Mouse (Mus musculus) cerebellum, postnatal 25 days (tissue): ENCODE data around the gene Col25a1.
A peak's percentile ranks its signal among the peaks of the same experiment; 100 is the strongest.

Source experiments
- DNase-seq, 2 experiments: peaks; one replicate each; pipeline ENCODE4 v3.0.0; 2021; ENCODE audit warnings: mixed read lengths in 2 of 2

Gene Col25a1

DNA sequence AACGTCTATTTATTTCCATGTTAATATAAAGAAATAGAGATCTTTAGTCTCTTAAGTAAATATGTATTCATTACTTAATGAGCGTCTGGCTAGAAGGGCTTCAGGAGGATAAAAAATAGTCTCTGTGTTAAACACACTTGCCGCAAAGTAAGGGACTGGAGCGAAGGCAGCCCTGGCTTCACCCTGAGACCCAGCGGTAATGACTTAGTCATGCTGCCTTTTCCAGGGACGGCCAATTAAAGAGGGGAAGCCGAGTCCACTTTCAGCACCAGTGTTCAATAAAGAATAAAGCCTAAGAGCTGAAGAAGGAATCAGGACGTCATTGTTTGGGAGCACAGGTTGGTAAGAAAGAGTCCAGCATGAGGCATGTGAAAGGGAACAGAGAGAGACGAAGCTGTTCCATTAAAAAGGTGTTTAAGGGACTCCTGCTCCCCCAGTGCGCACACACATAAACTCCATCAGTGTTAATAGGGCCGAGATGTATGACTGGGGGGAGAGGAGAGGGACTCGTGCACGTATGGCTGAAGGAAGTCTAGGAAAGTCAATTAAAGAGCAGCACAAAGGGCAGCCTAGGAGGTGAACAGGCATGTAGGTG is 30.1 kb downstream of the Col25a1 start:
- no peak for DNase-seq

DNA sequence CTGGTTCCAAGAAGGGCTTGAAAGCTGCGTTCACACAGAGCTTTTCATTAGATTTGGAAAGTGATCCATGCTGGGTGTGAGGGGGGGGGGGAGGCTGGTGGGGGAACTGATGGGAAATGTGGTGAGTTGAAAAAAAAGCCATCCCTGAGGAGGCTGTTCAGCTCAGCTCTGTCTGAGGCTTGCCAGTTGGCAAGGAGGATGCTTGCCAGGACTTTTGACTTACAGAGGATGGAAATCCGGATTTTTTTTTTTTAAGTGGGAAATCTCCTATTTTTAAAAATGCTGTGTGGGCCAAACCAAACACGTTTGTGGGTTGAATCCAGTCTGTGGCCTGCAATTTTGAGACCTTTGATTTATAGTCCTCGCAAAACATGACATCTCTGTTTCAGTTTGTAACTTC is 35.6 kb downstream of the Col25a1 start:
- no peak for DNase-seq

DNA sequence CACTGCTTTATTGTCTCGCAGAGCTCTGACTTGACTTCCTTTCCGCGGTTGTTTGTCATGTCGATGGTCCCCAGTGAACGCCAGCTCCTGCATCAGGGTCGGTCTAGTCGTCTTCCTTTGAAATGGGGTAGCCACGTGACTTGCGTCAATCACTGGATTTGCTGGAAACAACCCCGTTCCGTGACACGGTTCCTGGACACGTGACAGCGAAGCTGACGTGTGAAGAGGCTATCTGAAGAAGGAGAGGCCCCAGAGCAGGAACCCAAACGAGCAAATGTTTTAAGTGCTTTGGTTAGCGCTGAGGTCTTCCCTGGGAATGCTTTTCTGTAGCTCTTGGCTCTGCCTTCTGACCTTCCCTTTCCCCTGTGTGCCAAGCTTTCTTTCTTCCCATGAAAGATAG is 41.5 kb downstream of the Col25a1 start:
- no peak for DNase-seq

DNA sequence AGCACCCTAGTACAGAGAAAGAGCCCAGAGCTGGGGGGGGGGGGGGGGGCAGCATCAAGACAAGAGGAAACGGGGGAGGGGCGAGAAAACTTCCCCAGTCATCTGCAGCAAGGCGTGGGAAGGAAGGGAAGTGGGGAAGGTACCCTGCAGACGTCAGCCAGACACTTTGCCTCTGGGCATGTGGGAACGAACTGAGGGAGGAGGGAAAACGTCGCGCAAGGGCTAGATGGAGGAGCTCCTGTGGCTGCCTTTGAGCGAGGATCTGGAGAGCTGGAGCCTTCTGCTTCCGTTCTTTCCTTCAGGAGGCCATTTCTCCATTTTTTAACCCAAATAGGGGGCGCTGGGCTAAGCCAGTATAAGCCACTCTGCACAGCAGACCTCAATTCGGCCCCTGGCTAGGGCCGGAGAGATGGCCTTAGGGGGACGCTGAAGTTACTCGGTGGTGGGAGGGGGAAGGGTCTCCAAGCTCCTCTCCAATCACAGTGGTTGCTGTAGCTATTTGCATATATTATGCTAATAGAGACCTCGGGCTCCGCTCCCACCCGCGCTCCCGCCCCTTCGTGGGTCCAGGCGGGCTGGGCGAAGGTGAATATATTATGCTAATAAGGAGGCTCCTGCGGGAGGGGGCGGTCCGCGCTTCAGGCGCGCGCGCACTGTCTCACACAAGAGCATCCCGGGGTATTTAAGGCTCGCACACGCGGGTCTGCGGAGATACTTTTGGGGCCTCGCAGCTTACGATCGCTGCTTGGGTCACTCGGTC is 49.1 kb downstream of the Col25a1 start:
- peak; percentile 45 to 69 for DNase-seq

DNA sequence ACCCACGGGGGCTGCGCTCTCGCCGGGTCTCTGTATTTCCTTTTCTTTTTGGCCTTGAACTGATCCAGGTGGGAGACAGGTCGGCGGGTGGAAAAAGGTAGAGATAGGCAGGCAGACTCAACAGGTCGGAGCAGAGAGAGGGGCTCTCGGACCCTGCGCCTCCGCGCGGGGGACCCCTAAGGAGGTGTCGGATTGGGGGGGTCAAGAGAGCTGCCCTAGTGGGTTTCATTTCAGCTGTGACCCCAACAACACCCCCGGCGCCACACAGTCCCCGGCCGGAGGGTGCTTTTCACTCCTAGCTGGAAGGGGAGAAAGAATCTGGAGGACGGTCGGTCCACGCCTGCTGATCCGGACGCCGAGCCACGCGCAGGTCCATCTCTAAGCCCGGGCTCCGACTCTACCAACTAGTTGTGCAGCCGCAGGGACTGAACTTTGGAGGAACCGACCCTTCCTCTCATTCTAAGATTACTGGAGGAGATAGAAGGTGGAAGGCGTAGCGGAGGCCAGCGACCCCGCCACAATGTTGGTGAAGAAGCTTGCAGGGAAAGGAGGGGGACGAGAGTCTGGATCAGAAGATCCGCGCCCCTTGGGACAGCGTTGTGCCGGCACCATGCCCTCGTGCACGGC is 49.8 kb downstream of the Col25a1 start:
- DNase-seq: peak; percentile 14 to 25

DNA sequence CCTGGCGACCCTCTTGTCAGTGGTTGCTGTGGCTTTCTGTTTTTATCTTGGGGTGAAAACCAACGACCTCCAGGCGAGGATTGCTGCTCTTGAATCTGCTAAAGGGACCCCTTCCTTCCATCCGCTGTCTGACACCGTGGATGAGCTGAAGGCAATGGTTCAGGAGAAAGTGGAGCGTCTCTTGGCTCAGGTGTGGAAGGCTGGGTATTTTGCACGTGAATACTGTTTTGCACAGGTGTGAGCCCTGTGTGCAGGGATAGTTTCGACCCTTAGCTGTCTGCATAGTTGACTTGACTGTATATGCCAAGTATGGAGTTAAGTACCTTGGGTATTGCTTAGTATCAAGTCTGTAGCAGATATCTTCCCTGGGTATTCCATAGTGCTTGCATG is 50.3 kb downstream of the Col25a1 start:
- no peak for DNase-seq

DNA sequence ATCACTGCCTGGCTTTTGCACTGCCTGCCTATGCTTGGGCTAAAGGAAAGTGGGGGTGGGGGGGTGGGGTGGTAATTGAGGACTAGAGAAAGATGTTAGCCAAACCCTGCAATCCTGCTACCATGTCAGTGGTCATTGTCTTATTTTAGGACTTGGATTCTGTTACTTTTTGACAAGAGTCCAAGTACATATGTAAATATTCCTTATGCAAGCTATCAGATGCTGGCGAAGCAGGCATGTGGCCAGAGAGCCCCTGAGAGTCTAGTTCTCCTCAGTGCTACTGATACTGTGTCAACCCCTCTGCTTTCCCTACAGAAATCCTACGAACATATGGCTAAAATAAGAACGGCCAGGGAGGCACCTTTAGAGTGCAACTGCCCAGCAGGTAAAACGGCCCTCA is 51.1 kb downstream of the Col25a1 start:
- no peak for DNase-seq

DNA sequence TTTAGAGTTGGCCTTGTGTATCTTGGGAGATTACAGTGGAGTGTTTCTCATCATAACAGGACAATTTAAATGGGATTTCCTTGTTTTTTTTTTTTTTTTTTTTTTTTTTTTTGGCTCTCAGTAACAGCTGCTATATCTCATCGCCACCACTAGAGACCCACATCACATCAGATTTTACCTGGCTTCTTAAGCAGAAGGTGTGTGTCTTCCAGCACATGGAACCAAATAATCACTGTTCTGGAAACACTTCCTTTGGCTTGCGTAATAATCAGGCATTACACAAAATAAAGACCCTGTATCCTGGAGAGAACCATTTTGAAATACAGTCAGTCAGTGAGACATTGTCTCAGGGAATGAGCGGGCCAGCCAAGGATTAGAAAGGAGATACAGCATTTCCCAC is 53.8 kb downstream of the Col25a1 start:
- DNase-seq: no peak

DNA sequence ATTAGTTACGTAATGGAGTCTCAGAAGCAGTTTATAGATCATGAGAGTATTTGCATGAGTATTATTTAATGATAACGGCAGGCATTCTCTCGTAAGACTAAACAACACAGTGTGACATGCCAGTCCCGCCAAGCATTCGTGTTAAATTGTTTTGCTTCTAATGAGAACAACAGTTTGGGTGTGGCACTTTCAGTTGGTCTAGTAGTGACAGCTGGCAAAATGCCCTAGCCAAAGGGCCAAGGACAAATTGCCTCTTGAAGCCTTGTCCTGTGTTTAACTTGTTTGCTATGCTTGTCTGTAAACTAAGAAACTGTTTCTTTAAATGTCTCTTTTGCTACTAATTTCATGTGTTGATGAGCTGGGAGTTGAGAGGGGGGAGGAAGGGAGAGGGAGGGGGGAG is 56.3 kb downstream of the Col25a1 start:
- no peak for DNase-seq

DNA sequence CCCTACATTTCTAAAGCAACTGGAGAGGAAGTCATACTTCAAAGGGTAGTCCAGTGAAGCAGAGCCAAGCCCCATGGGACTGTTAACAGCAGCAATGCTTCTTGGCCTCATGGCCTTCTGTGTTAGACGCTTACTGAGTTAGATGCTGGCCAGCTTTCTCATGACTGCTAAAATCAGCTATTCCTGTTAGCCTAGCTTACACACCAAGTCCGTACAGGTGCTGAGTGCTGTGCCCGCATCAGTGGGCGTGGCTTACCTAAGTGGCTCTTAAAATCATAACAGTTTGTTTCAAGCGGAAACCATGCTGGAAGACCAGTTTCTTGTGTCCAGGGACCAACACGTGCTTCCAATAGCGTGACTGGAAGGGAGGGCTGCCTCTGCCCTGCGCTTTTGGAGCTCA is 62.1 kb downstream of the Col25a1 start:
- no peak for DNase-seq

DNA sequence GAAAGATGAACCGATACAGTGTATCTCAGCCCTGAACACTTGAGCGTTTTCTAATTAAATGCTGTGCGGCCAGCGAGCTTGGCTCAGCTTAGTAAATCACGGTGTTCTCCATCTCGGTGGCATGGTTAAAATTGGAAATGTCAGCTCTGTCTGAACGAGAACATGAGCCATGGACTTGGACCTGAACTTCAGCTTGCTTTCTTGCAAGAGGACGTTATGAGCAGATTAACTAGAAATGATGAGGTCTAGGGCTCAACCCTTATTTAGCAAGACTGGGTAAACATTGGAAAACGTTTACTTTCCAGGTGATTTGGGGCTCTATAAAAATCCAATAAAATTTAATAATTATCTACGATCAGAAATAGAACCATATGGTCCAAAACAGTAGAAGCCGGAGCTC is 83.3 kb downstream of the Col25a1 start:
- DNase-seq: no peak

DNA sequence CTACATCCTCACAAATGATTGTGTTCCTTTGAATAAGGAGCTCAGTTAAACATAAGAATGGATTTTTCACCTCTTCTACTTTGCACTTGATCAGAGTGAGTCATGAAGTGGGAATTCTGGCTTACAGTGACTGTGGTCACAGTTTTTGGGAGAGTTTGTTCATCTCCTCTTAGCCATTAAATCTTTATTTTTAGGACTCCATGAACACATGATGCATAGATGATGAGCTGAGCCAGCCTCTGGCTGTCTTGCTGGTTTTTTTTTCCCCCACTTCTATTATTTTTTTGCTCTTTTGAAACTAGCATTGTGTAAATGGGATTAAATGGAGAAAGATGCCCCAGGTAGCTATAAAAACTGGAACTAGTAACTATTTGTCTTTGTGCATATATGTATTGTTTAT is 84.8 kb downstream of the Col25a1 start:
- no peak for DNase-seq

DNA sequence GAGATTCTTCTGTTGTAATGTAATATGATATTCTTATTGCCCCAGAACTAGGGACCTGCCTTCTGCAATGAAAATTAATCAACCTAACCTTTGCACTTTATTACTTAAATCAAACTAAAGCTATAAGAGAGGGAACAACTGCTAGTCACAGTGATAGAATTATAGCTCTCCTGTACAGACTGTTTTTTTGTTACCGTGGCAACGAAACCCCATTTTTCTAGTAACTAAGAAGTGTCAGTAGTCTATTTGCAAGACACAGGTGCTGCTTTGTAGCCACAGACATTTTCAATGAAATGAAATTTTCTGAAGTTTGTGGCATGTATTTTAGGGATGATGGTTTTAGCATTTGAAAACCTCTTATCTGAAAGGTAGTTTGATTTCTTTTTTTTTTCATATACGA is 85.3 kb downstream of the Col25a1 start:
- no peak for DNase-seq

DNA sequence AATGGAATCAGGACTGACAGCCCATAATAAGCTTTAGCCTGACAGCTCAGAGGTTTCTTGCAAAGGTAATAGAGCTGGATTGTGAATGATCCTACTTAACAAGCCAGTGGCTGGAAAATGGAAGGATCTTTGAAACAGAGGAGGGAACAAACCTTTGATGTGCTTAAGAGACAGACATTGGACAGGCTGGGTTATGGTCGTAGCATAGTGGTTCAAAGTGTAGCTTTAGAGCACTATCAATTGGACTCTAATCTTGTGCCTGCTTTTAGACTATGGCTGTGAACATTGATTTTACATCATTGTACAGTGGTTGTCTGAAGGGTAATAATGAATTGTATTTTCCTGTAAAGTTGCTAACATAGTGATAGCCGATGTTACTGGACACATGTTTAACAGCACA is 86.4 kb downstream of the Col25a1 start:
- DNase-seq: no peak

DNA sequence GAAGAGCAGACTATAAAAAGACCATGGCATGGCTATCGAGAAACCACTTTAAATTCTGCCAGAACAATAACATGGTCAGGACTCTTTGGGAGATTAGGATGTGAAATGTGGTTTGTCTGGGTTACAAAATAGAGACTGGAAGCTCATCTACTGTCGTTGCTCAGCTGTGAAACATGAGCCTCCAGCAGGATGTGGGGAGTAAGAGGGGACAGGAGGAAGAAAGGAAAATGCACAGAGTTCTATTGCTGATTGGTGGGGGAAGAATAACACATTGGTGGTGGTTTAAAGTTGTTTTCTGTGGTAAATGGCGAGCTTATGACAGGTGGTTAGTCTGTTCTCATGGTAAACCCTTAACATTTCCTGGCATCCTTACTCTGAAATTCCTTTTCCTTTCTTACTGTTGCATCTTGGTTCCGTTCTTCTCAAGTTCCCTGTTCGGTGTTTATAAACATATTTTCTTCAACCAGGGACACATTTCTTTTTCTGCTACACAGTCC is 87.0 kb downstream of the Col25a1 start:
- DNase-seq: no peak

DNA sequence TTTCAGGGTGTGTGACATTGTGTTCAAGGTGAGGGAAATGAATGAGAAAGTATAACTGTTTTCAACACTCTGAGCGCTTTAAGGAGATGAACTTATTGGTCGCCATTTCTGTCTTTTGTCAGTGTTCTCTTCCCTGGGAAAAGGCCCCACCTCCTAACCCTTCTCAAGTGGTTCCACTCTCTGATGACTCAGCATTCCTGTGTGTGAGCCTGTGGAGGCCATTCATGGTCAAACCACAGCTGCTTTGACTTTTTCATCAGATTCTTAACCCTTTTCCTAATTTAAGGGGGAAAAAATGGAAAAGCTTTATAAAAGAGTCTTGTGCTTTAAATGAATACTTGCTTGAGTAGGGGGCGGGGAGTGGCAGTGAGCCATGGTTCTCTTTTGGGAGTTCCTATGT is 89.5 kb downstream of the Col25a1 start:
- no peak for DNase-seq

DNA sequence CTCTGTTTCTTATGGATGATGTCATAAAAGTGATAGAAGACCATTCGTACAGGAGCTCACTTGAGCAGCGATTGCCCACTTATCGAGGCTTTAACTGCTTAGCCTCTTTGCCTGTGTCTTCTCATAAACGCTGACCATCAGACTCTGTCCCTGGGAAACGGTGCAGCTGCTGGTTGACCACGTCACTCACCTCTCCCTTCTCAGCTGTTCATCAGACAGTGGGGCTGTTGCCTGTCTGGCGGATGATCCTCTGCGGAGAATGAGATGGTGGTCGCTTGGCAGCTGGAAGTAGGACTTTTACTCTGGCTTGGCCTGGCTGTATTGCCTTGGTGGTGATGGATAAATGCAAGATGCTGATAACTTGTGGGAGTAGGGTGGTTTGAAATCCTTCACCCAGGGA is 96.9 kb downstream of the Col25a1 start:
- no peak for DNase-seq

DNA sequence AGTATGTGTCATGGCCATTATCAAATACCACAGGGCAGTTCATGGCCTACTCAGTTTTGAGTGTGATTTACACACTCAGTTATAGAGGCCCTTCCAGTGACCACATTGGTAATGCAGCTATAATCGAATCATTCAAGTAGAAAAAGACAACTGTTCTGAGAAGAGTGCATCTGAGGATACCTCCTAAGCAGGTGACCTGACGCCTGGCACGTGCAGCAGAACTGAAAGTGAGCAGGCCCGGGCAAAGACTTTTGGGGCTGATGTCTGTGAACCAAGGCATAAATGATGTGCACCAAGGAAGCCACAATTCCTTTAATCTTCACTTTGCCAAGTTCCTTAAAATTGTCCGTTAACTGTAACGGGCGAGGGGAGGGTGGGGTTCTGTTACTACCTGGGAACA is 101.6 kb downstream of the Col25a1 start:
- no peak for DNase-seq

DNA sequence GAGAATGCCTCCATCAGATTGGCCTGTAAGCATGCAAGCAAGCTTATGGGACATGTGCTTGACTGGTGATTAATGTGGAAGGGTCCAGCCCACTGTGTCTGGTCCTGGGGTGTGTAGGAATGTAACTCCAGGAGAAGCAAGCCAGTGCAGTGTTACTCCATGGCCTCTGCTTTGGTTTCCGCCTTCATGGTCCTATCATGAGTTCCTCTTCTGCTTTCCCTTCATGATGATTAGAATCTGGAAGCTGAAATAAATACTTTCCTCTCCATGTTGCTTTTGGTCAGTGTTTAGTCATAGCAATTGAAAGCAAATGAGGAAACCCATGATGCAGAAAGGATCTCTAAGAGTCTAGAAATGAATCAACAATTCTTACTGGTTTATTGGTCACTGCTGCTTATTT is 103.9 kb downstream of the Col25a1 start:
- no peak for DNase-seq

DNA sequence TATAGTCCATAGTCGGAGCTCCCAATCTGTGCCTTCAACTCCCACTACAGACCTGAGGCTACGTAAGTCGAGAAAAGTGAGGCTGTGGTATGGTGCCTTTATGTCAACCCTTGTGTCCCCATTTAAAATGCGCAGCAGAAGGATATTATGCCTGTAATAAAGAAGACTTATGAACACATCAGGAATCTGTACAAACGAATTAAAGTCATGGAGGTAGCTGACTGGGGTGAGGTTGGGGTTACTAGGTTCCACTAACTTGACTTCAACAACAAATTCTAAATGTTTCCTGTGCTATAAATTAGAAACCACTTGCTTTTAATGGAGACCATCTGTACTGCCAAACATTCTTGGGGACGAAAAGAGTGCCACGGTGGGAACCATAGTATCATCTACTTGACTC is 104.8 kb downstream of the Col25a1 start:
- no peak for DNase-seq

DNA sequence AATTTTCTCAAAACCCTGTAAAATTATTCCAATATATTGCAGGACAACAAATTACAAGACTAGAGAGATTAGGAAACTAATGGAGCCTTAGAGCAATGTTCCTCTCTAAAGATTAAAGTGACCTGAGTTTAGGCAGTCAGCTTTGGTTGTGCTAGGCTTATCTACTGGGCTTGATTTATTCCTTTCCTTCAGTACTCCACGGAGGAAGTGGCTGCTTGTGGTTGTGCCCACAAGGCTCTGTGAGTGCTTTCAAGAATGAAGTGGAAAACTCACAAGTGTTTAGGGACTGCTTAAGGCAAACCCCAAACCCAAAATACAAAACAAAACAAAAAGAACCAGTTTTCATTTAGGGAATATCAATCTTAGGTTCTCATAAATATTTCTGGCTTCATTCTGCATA is 106.6 kb downstream of the Col25a1 start:
- no peak for DNase-seq

DNA sequence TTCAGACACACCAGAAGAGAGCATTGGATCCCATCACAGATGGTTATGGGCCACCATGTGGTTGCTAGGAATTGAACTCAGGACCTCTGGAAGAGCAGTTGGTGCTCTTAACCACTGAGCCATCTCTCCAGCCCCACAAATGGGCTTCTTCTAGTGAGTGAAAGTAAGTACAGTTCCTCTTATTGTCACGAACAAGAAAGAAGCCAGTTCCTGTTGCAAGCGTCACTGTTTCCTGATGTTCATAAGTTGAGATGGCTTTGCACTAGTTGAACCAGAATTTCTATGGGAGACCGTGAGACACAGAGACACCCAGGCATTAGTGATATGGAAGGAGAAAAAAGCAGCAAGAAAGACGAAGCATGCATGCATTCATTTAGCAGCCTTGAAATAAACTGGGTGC is 110.6 kb downstream of the Col25a1 start:
- DNase-seq: no peak

DNA sequence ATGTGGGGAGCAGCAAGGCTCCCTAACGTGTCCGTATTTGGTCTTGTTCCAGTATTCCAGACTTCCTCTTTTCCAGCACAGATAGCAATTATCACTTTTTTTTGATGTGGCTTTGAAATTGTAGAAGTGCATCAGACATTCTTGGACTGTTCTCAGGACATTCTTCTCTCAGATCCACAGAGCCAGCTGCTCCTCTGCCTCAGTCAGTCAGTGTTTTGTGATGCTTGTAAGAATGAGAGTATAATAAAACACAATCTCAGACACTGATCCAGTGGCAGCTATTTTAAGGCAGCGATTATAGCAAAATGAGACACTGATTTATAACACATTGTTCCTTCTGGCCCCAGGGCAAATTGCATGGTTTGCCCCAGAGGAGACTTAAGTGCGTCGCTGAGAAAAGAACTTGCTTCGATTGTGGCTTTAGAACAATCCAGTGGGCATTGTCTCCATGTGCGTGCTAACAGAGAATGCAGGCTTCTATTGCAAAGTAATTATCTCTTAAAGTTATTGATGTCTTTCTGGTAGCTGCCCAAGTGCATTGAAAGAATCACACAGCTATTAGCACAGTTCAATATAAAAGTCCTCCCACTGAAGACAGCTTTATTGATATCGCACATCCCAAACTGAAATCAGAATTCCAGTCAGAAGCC is 111.5 kb downstream of the Col25a1 start:
- DNase-seq: no peak

DNA sequence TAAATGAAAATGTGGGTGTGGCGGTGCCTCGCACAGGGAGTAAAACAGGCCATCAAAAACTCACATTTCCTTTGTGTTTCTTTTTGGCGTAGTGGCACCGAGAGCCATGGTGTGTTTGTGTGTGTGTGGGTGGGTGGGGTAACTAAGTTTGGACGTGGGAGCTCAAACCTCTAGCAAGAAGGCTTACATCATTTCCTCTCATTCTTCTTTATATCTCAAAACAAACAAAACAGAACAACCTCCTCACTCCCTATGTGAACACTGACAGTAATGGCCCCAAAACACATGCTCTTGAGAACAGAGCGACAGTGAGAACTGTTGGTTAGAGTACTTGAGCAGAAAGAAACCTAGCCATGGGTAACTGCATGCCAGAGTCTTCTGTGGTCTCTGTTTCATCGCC is 121.1 kb downstream of the Col25a1 start:
- no peak for DNase-seq
